ENCODE assay signal across 14 mouse cellular contexts in the genomic region with DNA sequence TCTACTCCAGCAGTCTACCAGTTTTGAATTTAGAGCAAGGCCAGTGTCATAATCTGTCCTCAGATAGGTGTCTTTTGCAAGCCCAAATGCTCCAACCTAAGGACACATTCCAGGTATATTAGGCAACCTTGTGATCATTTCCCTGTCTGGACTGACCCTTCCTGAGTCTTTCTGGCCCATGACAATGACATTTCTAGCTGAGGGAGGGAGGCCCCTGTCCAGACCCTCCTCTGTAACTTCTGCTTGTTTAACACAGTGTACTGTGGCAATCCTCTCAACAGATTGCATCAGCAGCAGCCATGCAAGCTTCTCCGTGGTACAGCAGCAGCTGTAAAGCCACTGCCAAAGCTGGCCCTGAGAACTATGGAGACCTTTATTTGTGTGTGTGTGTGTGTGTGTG. TPM values are rescaled to one million over a fixed set of nuclear protein-coding genes. Genes with fewer than 3 reads are reported as not detected.
DNase-seq lines count a peak whose midpoint lies in the region; ATAC-seq and TF ChIP-seq lines count a peak whose summit lies in the region.
"Had no signal": no experiment of that assay in that cellular context is flagged by ENCODE, and none has a peak within 500 bp of the region (broad histone marks: within the 10 kb centered on the region; RNA-seq: fewer than 3 reads in every experiment).

No protein-coding gene starts in this region.

- H3K4me1 ChIP-seq in heart, embryonic 13.5 days: peaks cover 41% of the 10 kb centered on the region
- peaks cover 2% of the 10 kb centered on the region for H3K4me1 ChIP-seq in bone marrow, adult 2 months (ENCODE audit: control insufficient read depth, insufficient read depth, low read length)
- peaks cover 15% of the 10 kb centered on the region for H3K4me1 ChIP-seq in liver, embryonic 16.5 days (ENCODE audit: control insufficient read depth, low read depth, low read length)

- H3K27ac ChIP-seq in heart, embryonic 13.5 days (replicated peaks): no peak overlapping the region; the same call in 1 of the 2 replicates
- 0 out of 2 replicates have a peak overlapping the region, but pooled peaks have one; percentile 14 for H3K27ac ChIP-seq in bone marrow, adult 2 months (ENCODE audit: control insufficient read depth, insufficient read depth, low read depth, low read length, poor library complexity)
- H3K27ac ChIP-seq in liver, embryonic 16.5 days (ENCODE audit: low read length): peak overlapping the region; percentile 35
- H3K27ac ChIP-seq: left cerebral cortex, adult 2 months had no signal

- H3K27me3 ChIP-seq in heart, embryonic 13.5 days (replicated peaks): no peaks in the 10 kb centered on the region
- H3K27me3 ChIP-seq in liver, embryonic 16.5 days (ENCODE audit: control insufficient read depth, insufficient read depth, low read depth, low read length): no peaks in the 10 kb centered on the region

- no peaks in the 10 kb centered on the region for H3K9me3 ChIP-seq in heart, embryonic 13.5 days
- H3K9me3 ChIP-seq in liver, embryonic 16.5 days (replicated peaks; ENCODE audit: control insufficient read depth, low read length): no peaks in the 10 kb centered on the region

- no peak for TF ChIP-seq CTCF in bone marrow, adult 2 months (IDR thresholded peaks at IDR 0.05; ENCODE audit: control insufficient read depth, insufficient read depth, low read length)

- no peak overlapping the region for H3K4me2 ChIP-seq in heart, embryonic 13.5 days
- no peak overlapping the region for H3K4me2 ChIP-seq in liver, embryonic 16.5 days (ENCODE audit: low read depth, low read length)
- H3K4me2 ChIP-seq: lung, embryonic 14.5 days had no signal

- intact Hi-C loops in heart, postnatal 36 days (cut with DNase I): no loop called here

- no peak overlapping the region for H3K4me3 ChIP-seq in heart, embryonic 13.5 days
- H3K4me3 ChIP-seq in bone marrow, adult 2 months (replicated peaks; ENCODE audit: control insufficient read depth, low read depth, low read length): no peak overlapping the region
- H3K4me3 ChIP-seq in liver, embryonic 16.5 days (ENCODE audit: low read depth, low read length): no peak overlapping the region
- H3K4me3 ChIP-seq: left cerebral cortex, adult 2 months had no signal

- TF ChIP-seq POLR2A in bone marrow, adult 2 months (IDR thresholded peaks at IDR 0.05; ENCODE audit: borderline replicate concordance, control insufficient read depth, low read depth, low read length): no peak

- H3K9ac ChIP-seq in heart, embryonic 13.5 days: 0 out of 2 replicates have a peak overlapping the region, but pooled peaks have one; percentile 28
- no peak overlapping the region for H3K9ac ChIP-seq in liver, embryonic 16.5 days (ENCODE audit: low read depth, low read length)
- H3K9ac ChIP-seq: lung, embryonic 14.5 days had no signal

- H3K36me3 ChIP-seq in heart, embryonic 13.5 days: peaks cover 30% of the 10 kb centered on the region
- H3K36me3 ChIP-seq in liver, embryonic 16.5 days (ENCODE audit: control insufficient read depth, insufficient read depth): no peaks in the 10 kb centered on the region

- no peak for DNase-seq in heart, postnatal 36 days
- peak; percentile 21 for DNase-seq in 416B (ENCODE audit: low read depth)
- no peak for DNase-seq in spleen, postnatal 4 days (ENCODE audit: low spot score in 2 of 2)
- DNase-seq in frontal cortex, postnatal 25 days (ENCODE audit: low spot score in 2 of 2): no peak
- DNase-seq in left cerebral cortex, adult 9 months (ENCODE audit: low spot score in 2 of 2): no peak
- DNase-seq: cerebellum, adult 8-10 months; kidney, postnatal 4 days; lung, embryonic 14.5 days; right cerebral cortex, postnatal 14 days had no signal

- 25% methylated on average over 1 of the region's 1 CpGs for WGBS in heart, embryonic 13.5 days
- WGBS in bone marrow, adult 2 months: 17% methylated on average over 1 of the region's 1 CpGs
- 13% methylated on average over 1 of the region's 1 CpGs for WGBS in liver, embryonic 16.5 days (ENCODE audit: insufficient replicate concordance)

- ATAC-seq in heart, embryonic 13.5 days (ENCODE audit: extremely low read depth, insufficient number of reproducible peaks, low FRiP score, low TSS enrichment): no peak
- ATAC-seq in liver, embryonic 16.5 days (ENCODE audit: low read depth): peak; percentile 69
- ATAC-seq: inflammation-experienced regulatory T-cells, adult 6 months had no signal

RNA-seq across cellular contexts. Expression of gene Amotl2, which starts 19.5 kb away (rescaled TPM):
- polyA plus RNA-seq in heart, embryonic 13.5 days (2015; fragmentation: Nextera tagmentation; extraction: Ambion mirVana): 35.9 and 36.6 TPM in 2 replicates
- total RNA-seq in heart, postnatal 36 days (2021): 10 to 100 TPM; 67.5 to 79.0 TPM
- polyA plus RNA-seq in bone marrow, adult 2 months (2011; ENCODE audit: insufficient read depth, insufficient read length, low replicate concordance, missing spikeins): 2.1 and 26.3 TPM in 2 replicates
- 5.0 and 5.4 TPM in 2 replicates for polyA plus RNA-seq in liver, embryonic 16.5 days (2015; fragmentation: Nextera tagmentation; extraction: Ambion mirVana)
